Mouse (Mus musculus) C2C12 (cell line): Measurements from ENCODE around the gene Mcf2l. TPM values are rescaled to one million over a fixed set of nuclear protein-coding genes. Genes with fewer than 3 reads are reported as not detected.

Experiments
- H3K27me3 ChIP-seq: one replicate; pipeline ENCODE4 v1.6.1; 2011; ENCODE audit not compliant: control insufficient read depth, insufficient read depth, insufficient read length
- H3K36me3 ChIP-seq: one replicate; pipeline ENCODE4 v1.6.1; 2011; ENCODE audit not compliant: control insufficient read depth, insufficient read depth
- H3K4me3 ChIP-seq: one replicate; pipeline ENCODE4 v1.5.1; 2011; ENCODE audit warnings: mild to moderate bottlenecking, control low read depth; ENCODE audit not compliant: poor library complexity, insufficient read depth, severe bottlenecking
- H3K79me2 ChIP-seq: one replicate; pipeline ENCODE4 v1.6.1; 2011; ENCODE audit not compliant: control insufficient read depth, insufficient read depth
- H3K79me3 ChIP-seq: one replicate; pipeline ENCODE4 v1.6.1; 2011; ENCODE audit warnings: low read depth, control low read depth
- H3ac ChIP-seq: one replicate; pipeline ENCODE3; 2011; ENCODE audit warnings: low read depth; ENCODE audit not compliant: control insufficient read depth, insufficient read length
- CEBPB ChIP-seq: IDR thresholded peaks from one replicate; pipeline ENCODE4 v1.6.1; 2011; ENCODE audit warnings: low read depth, mild to moderate bottlenecking, control low read depth, moderate library complexity
- CTCF ChIP-seq: IDR thresholded peaks from one replicate; pipeline ENCODE4 v1.5.1; 2011; ENCODE audit not compliant: control insufficient read depth, insufficient read depth, insufficient read length
- FOSL1 ChIP-seq: IDR thresholded peaks from one replicate; pipeline ENCODE4 v1.8.0; 2011; ENCODE audit warnings: mild to moderate bottlenecking, low read length; ENCODE audit not compliant: poor library complexity, insufficient read depth, severe bottlenecking
- MAX ChIP-seq: IDR thresholded peaks from one replicate; pipeline ENCODE4 v1.6.1; 2011; ENCODE audit warnings: mild to moderate bottlenecking, control low read depth
- MYOD1 ChIP-seq: IDR thresholded peaks from one replicate; pipeline ENCODE4 v1.6.1; 2011; ENCODE audit warnings: low read depth; ENCODE audit not compliant: control insufficient read depth, insufficient read length
- MYOG ChIP-seq: IDR thresholded peaks from one replicate; pipeline ENCODE4 v1.6.1; 2011; ENCODE audit not compliant: control insufficient read depth, insufficient read length; ENCODE audit errors: extremely low read depth
- USF1 ChIP-seq: IDR thresholded peaks from one replicate; pipeline ENCODE4 v1.6.1; 2011; ENCODE audit warnings: low read depth, mild to moderate bottlenecking, control low read depth, moderate library complexity
- polyA plus RNA-seq: library from polyadenylated mRNA; unstranded; fragments of >200 nt; fragmentation: generic; extraction: Trizol; gene quantifications from one replicate; pipeline ENCODE4 v1.2.1, GENCODE M21; 2012; ENCODE audit warnings: missing spikeins

The Mcf2l gene
- polyA plus RNA-seq, 1 experiment: 1.5 TPM

GRCm38 (mm10) chr8:12829381-12829780 is 44.2 kb upstream of the Mcf2l start:
- Histone ChIP-seq H3K79me2 (no peaks in the 10 kb centered on the region), H3ac (no peak overlapping the region), H3K27me3 (no peaks in the 10 kb centered on the region), H3K4me3 (no peak overlapping the region), H3K36me3 (peaks cover 10% of the 10 kb centered on the region), H3K79me3 (no peaks in the 10 kb centered on the region)
- TF ChIP-seq MAX (no peak), FOSL1 (no peak), CEBPB (no peak), MYOG (no peak), MYOD1 (peak; percentile 67), USF1 (peak; percentile 13), CTCF (no peak)

GRCm38 (mm10) chr8:12831659-12832589 is 41.7 kb upstream of the Mcf2l start:
- Histone ChIP-seq H3K79me2 (no peaks in the 10 kb centered on the region), H3K36me3 (peaks cover 14% of the 10 kb centered on the region), H3K79me3 (no peaks in the 10 kb centered on the region), H3K4me3 (no peak overlapping the region), H3ac (no peak overlapping the region), H3K27me3 (no peaks in the 10 kb centered on the region)
- TF ChIP-seq USF1 (no peak), FOSL1 (no peak), CEBPB (no peak), MAX (no peak), CTCF (no peak), MYOG (no peak), MYOD1 (no peak)

- no peaks in the 10 kb centered on the region for H3K79me3 ChIP-seq
- TF ChIP-seq MAX: no peak
- TF ChIP-seq CEBPB: no peak
- TF ChIP-seq MYOD1: no peak
- no peak for TF ChIP-seq FOSL1
- no peak for TF ChIP-seq USF1
- TF ChIP-seq CTCF: no peak
- TF ChIP-seq MYOG: no peak
- H3K79me2 ChIP-seq: no peaks in the 10 kb centered on the region
- peaks cover 14% of the 10 kb centered on the region for H3K36me3 ChIP-seq
- H3ac ChIP-seq: no peak overlapping the region
- no peak overlapping the region for H3K4me3 ChIP-seq
- no peaks in the 10 kb centered on the region for H3K27me3 ChIP-seq
Measured at GRCm38 (mm10) chr8:12833616-12834015, 40.0 kb upstream of the Mcf2l start.

- Histone ChIP-seq H3ac (no peak overlapping the region), H3K36me3 (peaks cover 13% of the 10 kb centered on the region), H3K79me2 (no peaks in the 10 kb centered on the region), H3K79me3 (no peaks in the 10 kb centered on the region), H3K4me3 (no peak overlapping the region), H3K27me3 (no peaks in the 10 kb centered on the region)
- TF ChIP-seq CEBPB (peak; percentile 45), MYOG (no peak)
Measured at GRCm38 (mm10) chr8:12840834-12841233, 32.8 kb upstream of the Mcf2l start.

GRCm38 (mm10) chr8:12842342-12842995 is 31.1 kb upstream of the Mcf2l start:
- Histone ChIP-seq H3K79me3 (no peaks in the 10 kb centered on the region), H3K36me3 (peaks cover 13% of the 10 kb centered on the region), H3K4me3 (no peak overlapping the region), H3K27me3 (no peaks in the 10 kb centered on the region), H3K79me2 (no peaks in the 10 kb centered on the region), H3ac (no peak overlapping the region)
- TF ChIP-seq CTCF (no peak), MYOD1 (peak; percentile 51)
